Mouse (Mus musculus) gastrocnemius, postnatal 25 days (tissue): ENCODE data around the gene Tppp. TPM values are rescaled to one million over a fixed set of nuclear protein-coding genes. Genes with fewer than 3 reads are reported as not detected.
"Not testable (repeated sequence)": the region's sequence is repeated elsewhere in the genome, so short reads cannot be mapped to it uniquely, and the experiment has no call there.

Experiments
- DNase-seq: peaks from one replicate; pipeline ENCODE4 v3.0.0; 2022
- long read RNA-seq, 2 experiments: library from polyadenylated mRNA; stranded (forward); transcript quantifications; one replicate each; pipeline ENCODE4 v2.0.0; 2021
- total RNA-seq, 2 experiments: library from RNA; stranded (reverse); gene quantifications; 1 replicate in 1 of 2; 2 replicates in 1 of 2; pipeline ENCODE4 v1.2.3; 2021

Gene Tppp
- total RNA-seq = 1 to 10 TPM; 5.2 to 5.8 TPM
- long read RNA-seq, experiment 1, partial matches to known transcripts = 0 of 7 reads
- long read RNA-seq, experiment 1, other reads (novel, unspliced or antisense) = 6 of 7 reads
- long read RNA-seq, experiment 2, full-length matches to known transcripts = 5 of 12 reads
- long read RNA-seq, experiment 2, partial matches to known transcripts = 1 of 12 reads
- long read RNA-seq, experiment 2, other reads (novel, unspliced or antisense) = 6 of 12 reads

- peak; percentile 93 for DNase-seq
These were observed at the start of gene Tppp for GRCm38 (mm10) chr13:74008948-74009718. Tppp (plus strand) TSS chr13:74009407.

GRCm38 (mm10) chr13:73960117-73960652, 49.0 kb upstream of the Tppp start:
- DNase-seq = no peak

- no peak for DNase-seq
These were observed 48.0 kb upstream of the Tppp start for GRCm38 (mm10) chr13:73961177-73961576.

GRCm38 (mm10) chr13:73963551-73963950, 45.7 kb upstream of the Tppp start, which contains the start of gene Zdhhc11:
Zdhhc11 (plus strand) TSS chr13:73963851.
- no peak for DNase-seq

- DNase-seq = peak; percentile 78
These were observed 38.4 kb upstream of the Tppp start for GRCm38 (mm10) chr13:73970545-73971448.

- DNase-seq = no peak
These were observed 34.7 kb upstream of the Tppp start for GRCm38 (mm10) chr13:73974523-73974922.

- no peak for DNase-seq
These were observed 32.3 kb upstream of the Tppp start for GRCm38 (mm10) chr13:73976935-73977334.

GRCm38 (mm10) chr13:73990325-73990724, 18.9 kb upstream of the Tppp start:
- DNase-seq = no peak

GRCm38 (mm10) chr13:73990761-73991160, 18.4 kb upstream of the Tppp start:
- no peak for DNase-seq

GRCm38 (mm10) chr13:73991267-73991666, 17.9 kb upstream of the Tppp start:
- no peak for DNase-seq

- no peak for DNase-seq
These were observed 12.8 kb upstream of the Tppp start for GRCm38 (mm10) chr13:73996456-73996855.

- DNase-seq = no peak
These were observed 8.7 kb upstream of the Tppp start for GRCm38 (mm10) chr13:74000519-74000918.

- DNase-seq = no peak
These were observed 8.2 kb upstream of the Tppp start for GRCm38 (mm10) chr13:74000961-74001360.

- no peak for DNase-seq
These were observed 7.7 kb upstream of the Tppp start for GRCm38 (mm10) chr13:74001492-74001891.

GRCm38 (mm10) chr13:74006881-74007280, 2.3 kb upstream of the Tppp start:
- DNase-seq = not testable (repeated sequence)

GRCm38 (mm10) chr13:74008216-74008615, 991 bp upstream of the Tppp start:
- DNase-seq = not testable (repeated sequence)

- DNase-seq = peak; percentile 53
These were observed 796 bp downstream of the Tppp start for GRCm38 (mm10) chr13:74009791-74010614.

- DNase-seq = no peak
These were observed 1.5 kb downstream of the Tppp start for GRCm38 (mm10) chr13:74010678-74011077.

- DNase-seq = no peak
These were observed 6.7 kb downstream of the Tppp start for GRCm38 (mm10) chr13:74015908-74016307.

GRCm38 (mm10) chr13:74017426-74017825, 8.2 kb downstream of the Tppp start:
- no peak for DNase-seq

- not testable (repeated sequence) for DNase-seq
These were observed 9.8 kb downstream of the Tppp start for GRCm38 (mm10) chr13:74019006-74019405.
